ENCODE assay signal across 12 mouse cellular contexts in the genomic region with DNA sequence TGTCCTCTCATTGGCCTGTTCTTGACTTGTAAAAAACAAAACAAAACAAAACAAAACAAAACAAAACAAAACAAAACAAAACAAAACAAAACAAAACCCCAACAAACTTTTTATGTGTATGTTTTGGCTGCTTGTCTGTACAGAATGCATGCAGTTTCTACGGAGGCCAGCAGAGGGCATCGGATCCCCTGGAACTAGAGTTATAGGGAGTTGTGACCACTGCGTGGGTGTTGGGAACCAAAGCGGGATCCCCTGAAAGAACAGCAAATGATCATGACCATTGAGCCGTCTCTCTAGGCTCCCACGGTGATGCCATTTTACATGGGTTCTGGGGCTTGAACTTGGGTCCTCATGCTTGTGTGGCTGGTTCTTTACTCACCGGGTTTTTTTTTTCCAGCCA.
DNase-seq lines count a peak whose midpoint lies in the region; ATAC-seq and TF ChIP-seq lines count a peak whose summit lies in the region.
"Had no signal": no experiment of that assay in that cellular context is flagged by ENCODE, and none has a peak within 500 bp of the region (broad histone marks: within the 10 kb centered on the region; RNA-seq: fewer than 3 reads in every experiment).

No protein-coding gene starts in this region.

- intact Hi-C loops in heart, postnatal 36 days (cut with DNase I): no loop called here

- no peaks in the 10 kb centered on the region for H3K27me3 ChIP-seq in intestine, postnatal 0 days (replicated peaks; ENCODE audit: control insufficient read depth, insufficient read depth, low read length)
- no peaks in the 10 kb centered on the region for H3K27me3 ChIP-seq in intestine, embryonic 15.5 days (replicated peaks)
- H3K27me3 ChIP-seq in thymus, adult 2 months (ENCODE audit: control insufficient read depth, insufficient read depth, low read length): no peaks in the 10 kb centered on the region
- no peaks in the 10 kb centered on the region for H3K27me3 ChIP-seq in midbrain, embryonic 15.5 days (replicated peaks)
- H3K27me3 ChIP-seq: forebrain, embryonic 12.5 days; liver, embryonic 15.5 days; midbrain, embryonic 13.5 days had no signal

- H3K9ac ChIP-seq in intestine, postnatal 0 days (ENCODE audit: low read depth, low read length): no peak overlapping the region
- H3K9ac ChIP-seq in intestine, embryonic 15.5 days: no peak overlapping the region
- no peak overlapping the region for H3K9ac ChIP-seq in midbrain, embryonic 15.5 days
- H3K9ac ChIP-seq: forebrain, embryonic 12.5 days; liver, embryonic 15.5 days; midbrain, embryonic 13.5 days had no signal

- DNase-seq in thymus, adult 2 months: peak; percentile 40
- DNase-seq in thymus, adult 18-20 months: no peak
- no peak for DNase-seq in heart, postnatal 36 days
- DNase-seq: heart, adult 18-20 months had no signal

- 86% methylated on average over 7 of the region's 7 CpGs for WGBS in intestine, postnatal 0 days
- 87% methylated on average over 7 of the region's 7 CpGs for WGBS in intestine, embryonic 15.5 days
- WGBS in thymus, adult 2 months: 88% methylated on average over 7 of the region's 7 CpGs
- WGBS in midbrain, embryonic 15.5 days: 85% methylated on average over 7 of the region's 7 CpGs

- no peaks in the 10 kb centered on the region for H3K36me3 ChIP-seq in intestine, postnatal 0 days (ENCODE audit: control insufficient read depth, insufficient read depth)
- H3K36me3 ChIP-seq in intestine, embryonic 15.5 days: no peaks in the 10 kb centered on the region
- H3K36me3 ChIP-seq in thymus, adult 2 months (ENCODE audit: control insufficient read depth, insufficient read depth, low read length): no peaks in the 10 kb centered on the region
- H3K36me3 ChIP-seq in midbrain, embryonic 15.5 days (replicated peaks): no peaks in the 10 kb centered on the region
- H3K36me3 ChIP-seq: forebrain, embryonic 12.5 days; liver, embryonic 15.5 days; midbrain, embryonic 13.5 days had no signal

- H3K4me2 ChIP-seq in intestine, postnatal 0 days (replicated peaks; ENCODE audit: low read depth): no peak overlapping the region
- H3K4me2 ChIP-seq in intestine, embryonic 15.5 days (replicated peaks): no peak overlapping the region
- H3K4me2 ChIP-seq in midbrain, embryonic 15.5 days: no peak overlapping the region
- H3K4me2 ChIP-seq: forebrain, embryonic 12.5 days; liver, embryonic 15.5 days; midbrain, embryonic 13.5 days had no signal

- no peak for TF ChIP-seq POLR2A in thymus, adult 2 months (IDR thresholded peaks at IDR 0.05; ENCODE audit: control insufficient read depth, extremely low read depth, insufficient read depth, low read length, poor library complexity)

- H3K27ac ChIP-seq in intestine, postnatal 0 days (ENCODE audit: low read depth, low read length): no peak overlapping the region
- no peak overlapping the region for H3K27ac ChIP-seq in intestine, embryonic 15.5 days
- H3K27ac ChIP-seq in thymus, adult 2 months (ENCODE audit: control insufficient read depth, insufficient read depth, low read length): no peak overlapping the region
- H3K27ac ChIP-seq in midbrain, embryonic 15.5 days: no peak overlapping the region
- H3K27ac ChIP-seq: forebrain, embryonic 12.5 days; liver, embryonic 15.5 days; midbrain, embryonic 13.5 days had no signal

- no peak overlapping the region for H3K4me3 ChIP-seq in intestine, postnatal 0 days (ENCODE audit: low read depth, low read length)
- H3K4me3 ChIP-seq in intestine, embryonic 15.5 days (replicated peaks): no peak overlapping the region
- no peak overlapping the region for H3K4me3 ChIP-seq in thymus, adult 2 months (ENCODE audit: control insufficient read depth, insufficient read depth, low read length)
- H3K4me3 ChIP-seq in midbrain, embryonic 15.5 days: no peak overlapping the region
- H3K4me3 ChIP-seq: forebrain, embryonic 12.5 days; liver, embryonic 15.5 days; midbrain, embryonic 13.5 days had no signal

- ATAC-seq in intestine, postnatal 0 days: no peak
- no peak for ATAC-seq in intestine, embryonic 15.5 days
- peak; percentile 30 for ATAC-seq in granulocyte monocyte progenitor cell, adult 5-6 weeks (replicated peaks; ENCODE audit: poor library complexity, severe bottlenecking)
- ATAC-seq in inflammation-experienced regulatory T-cells, adult 6 months: no peak
- no peak for ATAC-seq in midbrain, embryonic 15.5 days (replicated peaks)
- ATAC-seq: midbrain, embryonic 13.5 days had no signal

- H3K4me1 ChIP-seq in intestine, postnatal 0 days (replicated peaks; ENCODE audit: control insufficient read depth, insufficient read depth, low read length): no peaks in the 10 kb centered on the region
- no peaks in the 10 kb centered on the region for H3K4me1 ChIP-seq in intestine, embryonic 15.5 days (replicated peaks)
- H3K4me1 ChIP-seq in thymus, adult 2 months (replicated peaks; ENCODE audit: control insufficient read depth, insufficient read depth, low read length): no peaks in the 10 kb centered on the region
- H3K4me1 ChIP-seq in midbrain, embryonic 15.5 days: no peaks in the 10 kb centered on the region
- H3K4me1 ChIP-seq: forebrain, embryonic 12.5 days; liver, embryonic 15.5 days; midbrain, embryonic 13.5 days had no signal

- peak; percentile 48 for TF ChIP-seq CTCF in intestine, postnatal 0 days (IDR thresholded peaks at IDR 0.05; ENCODE audit: low read depth)
- peak; percentile 36; the same call in 1 of the 2 replicates for TF ChIP-seq CTCF in thymus, adult 2 months (IDR thresholded peaks at IDR 0.05; ENCODE audit: borderline replicate concordance, control insufficient read depth, extremely low read depth, insufficient read depth, low read length, poor library complexity)

- no peaks in the 10 kb centered on the region for H3K9me3 ChIP-seq in intestine, postnatal 0 days (ENCODE audit: control insufficient read depth)
- no peaks in the 10 kb centered on the region for H3K9me3 ChIP-seq in intestine, embryonic 15.5 days
- H3K9me3 ChIP-seq in midbrain, embryonic 15.5 days: no peaks in the 10 kb centered on the region
- H3K9me3 ChIP-seq: forebrain, embryonic 12.5 days; liver, embryonic 15.5 days; midbrain, embryonic 13.5 days had no signal
